Mouse (Mus musculus) hindbrain, postnatal 0 days (tissue): Measurements from ENCODE around the gene Irf7. TPM values are rescaled to one million over a fixed set of nuclear protein-coding genes. Genes with fewer than 3 reads are reported as not detected.
"Not testable (repeated sequence)": the region's sequence is repeated elsewhere in the genome, so short reads cannot be mapped to it uniquely, and the experiment has no call there.

Source experiments
- ATAC-seq: fragments of 200-750 bp; cut with Nextera tagmentation; 2 replicates; pipeline ENCODE4 v1.8.0; 2017; ENCODE audit warnings: mild to moderate bottlenecking, moderate TSS enrichment, moderate library complexity
- DNase-seq: peaks from one replicate; pipeline ENCODE4 v3.0.0-alpha.2; 2015; ENCODE audit warnings: low spot score
- H3K27ac ChIP-seq: fragments of 300-500 bp; sonication (generic); 2 replicates; pipeline ENCODE4 v1.5.1; 2014; ENCODE audit warnings: mild to moderate bottlenecking
- H3K27me3 ChIP-seq: fragments of 300-500 bp; sonication (generic); 2 replicates; pipeline ENCODE4 v1.6.1; 2014; ENCODE audit warnings: low read length, mixed read lengths; ENCODE audit not compliant: insufficient read depth
- H3K36me3 ChIP-seq: fragments of 300-500 bp; sonication (generic); 2 replicates; pipeline ENCODE4 v1.6.1; 2014; ENCODE audit warnings: low read length, mixed read lengths; ENCODE audit not compliant: insufficient read depth
- H3K4me1 ChIP-seq: fragments of 300-500 bp; sonication (generic); 2 replicates; pipeline ENCODE4 v1.6.1; 2014; ENCODE audit warnings: antibody characterized with exemption, low read length, mixed read lengths; ENCODE audit not compliant: insufficient read depth
- H3K4me2 ChIP-seq: fragments of 300-500 bp; sonication (generic); 2 replicates; pipeline ENCODE4 v1.6.1; 2014; ENCODE audit warnings: low read depth, mild to moderate bottlenecking, low read length, moderate library complexity, mixed read lengths
- H3K4me3 ChIP-seq: fragments of 300-500 bp; sonication (generic); 2 replicates; pipeline ENCODE4 v1.5.1; 2014; ENCODE audit warnings: low read length
- H3K9ac ChIP-seq: fragments of 300-500 bp; sonication (generic); replicated peaks from 2 replicates; pipeline ENCODE4 v1.6.1; 2014; ENCODE audit warnings: mild to moderate bottlenecking, low read length, moderate library complexity, mixed read lengths
- H3K9me3 ChIP-seq: fragments of 300-500 bp; sonication (generic); 2 replicates; pipeline ENCODE4 v1.6.1; 2016; ENCODE audit warnings: low read length, mixed read lengths
- CTCF ChIP-seq: IDR thresholded peaks from 2 replicates; pipeline ENCODE4 v1.5.1; 2016; ENCODE audit warnings: antibody characterized with exemption, control low read depth, low read depth
- WGBS: fragments of 180-500 bp; shearing (Covaris S2); extraction: QIAGEN DNeasy Blood & Tissue Kit; methylation state at CpG from one replicate; pipeline ENCODE4 v1.1.7; 2014; 5-methylcytosine and 5-hydroxymethylcytosine counted together
- polyA plus RNA-seq: library from polyadenylated mRNA; unstranded; fragments of >200 nt; fragmentation: Nextera tagmentation; extraction: Ambion mirVana; gene quantifications from 2 replicates; pipeline ENCODE4 v1.2.1, GENCODE M21; 2015
- total RNA-seq: library from RNA; depleted of rRNA; stranded (reverse); fragments of >200 nt; gene quantifications from 2 replicates; pipeline ENCODE4 v1.2.3, GENCODE M21; 2014

The Irf7 gene
- total and polyA plus RNA-seq, 2 experiments from 2014 or later: 3.3 to 3.9 TPM

- ATAC-seq (no peak), DNase-seq (no peak)
- Histone ChIP-seq H3K4me1 (no peaks in the 10 kb centered on the region), H3K27me3 (no peaks in the 10 kb centered on the region), H3K9me3 (no peaks in the 10 kb centered on the region), H3K27ac (no peak overlapping the region), H3K36me3 (peaks cover 48% of the 10 kb centered on the region), H3K4me2 (no peak overlapping the region), H3K4me3 (no peak overlapping the region), H3K9ac (no peak overlapping the region)
- 76% methylated on average over 11 of the region's 11 CpGs for WGBS
- TF ChIP-seq CTCF: no peak
These were observed 2.1 kb downstream of the Irf7 start for GRCm38 (mm10) chr7:141264041-141264700.

- H3K36me3 ChIP-seq: peaks cover 54% of the 10 kb centered on the region
- H3K4me3 ChIP-seq: no peak overlapping the region
- no peak overlapping the region for H3K9ac ChIP-seq
- H3K9me3 ChIP-seq: no peaks in the 10 kb centered on the region
- H3K27ac ChIP-seq: no peak overlapping the region
- ATAC-seq (no peak), DNase-seq (no peak)
- no peak for TF ChIP-seq CTCF
- WGBS: 91% methylated on average over 13 of the region's 13 CpGs
- no peaks in the 10 kb centered on the region for H3K27me3 ChIP-seq
- no peaks in the 10 kb centered on the region for H3K4me1 ChIP-seq
- no peak overlapping the region for H3K4me2 ChIP-seq
These were observed 2.6 kb downstream of the Irf7 start for GRCm38 (mm10) chr7:141263640-141264039.

GRCm38 (mm10) chr7:141261480-141261879 lies 4.8 kb downstream of the Irf7 start:
- DNase-seq (no peak), ATAC-seq (no peak)
- WGBS: 88% methylated on average over 3 of the region's 3 CpGs
- Histone ChIP-seq H3K4me1 (no peaks in the 10 kb centered on the region), H3K4me2 (no peak overlapping the region), H3K27ac (no peak overlapping the region), H3K36me3 (peaks cover 75% of the 10 kb centered on the region), H3K9ac (no peak overlapping the region), H3K9me3 (no peaks in the 10 kb centered on the region), H3K4me3 (no peak overlapping the region), H3K27me3 (no peaks in the 10 kb centered on the region)
- no peak for TF ChIP-seq CTCF

GRCm38 (mm10) chr7:141256159-141256558 lies 10.1 kb downstream of the Irf7 start:
- no peaks in the 10 kb centered on the region for H3K4me1 ChIP-seq
- peaks cover 73% of the 10 kb centered on the region for H3K36me3 ChIP-seq
- H3K9me3 ChIP-seq: no peaks in the 10 kb centered on the region
- H3K9ac ChIP-seq: no peak overlapping the region
- no peak overlapping the region for H3K4me2 ChIP-seq
- H3K27me3 ChIP-seq: no peaks in the 10 kb centered on the region
- H3K4me3 ChIP-seq: no peak overlapping the region
- WGBS: 92% methylated on average over 10 of the region's 10 CpGs
- DNase-seq (no peak), ATAC-seq (no peak)
- no peak overlapping the region for H3K27ac ChIP-seq
- no peak for TF ChIP-seq CTCF

- not testable (repeated sequence) for DNase-seq, H3K4me2 ChIP-seq, H3K9ac ChIP-seq, H3K27ac ChIP-seq, H3K4me1 ChIP-seq, H3K4me3 ChIP-seq, H3K9me3 ChIP-seq, ATAC-seq, H3K27me3 ChIP-seq
- H3K36me3 ChIP-seq: peaks cover 55% of the 10 kb centered on the region
- WGBS: 88% methylated on average over 4 of the region's 4 CpGs
These were observed 15.8 kb downstream of the Irf7 start for GRCm38 (mm10) chr7:141250486-141250885.

- H3K27ac ChIP-seq: no peak overlapping the region
- H3K4me2 ChIP-seq: no peak overlapping the region
- no peaks in the 10 kb centered on the region for H3K9me3 ChIP-seq
- no peaks in the 10 kb centered on the region for H3K27me3 ChIP-seq
- WGBS: 93% methylated on average over 10 of the region's 10 CpGs
- H3K4me3 ChIP-seq: no peak overlapping the region
- DNase-seq (no peak), ATAC-seq (no peak)
- peaks cover 33% of the 10 kb centered on the region for H3K36me3 ChIP-seq
- H3K9ac ChIP-seq: no peak overlapping the region
- no peak for TF ChIP-seq CTCF
- H3K4me1 ChIP-seq: peaks cover 9% of the 10 kb centered on the region
These were observed 34.7 kb downstream of the Irf7 start for GRCm38 (mm10) chr7:141231551-141231950.

GRCm38 (mm10) chr7:141231111-141231510 lies 35.2 kb downstream of the Irf7 start:
- no peak for TF ChIP-seq CTCF
- peaks cover 9% of the 10 kb centered on the region for H3K4me1 ChIP-seq
- no peak overlapping the region for H3K4me2 ChIP-seq
- H3K36me3 ChIP-seq: peaks cover 32% of the 10 kb centered on the region
- no peak for DNase-seq
- no peak overlapping the region for H3K4me3 ChIP-seq
- ATAC-seq: no peak
- no peaks in the 10 kb centered on the region for H3K9me3 ChIP-seq
- H3K9ac ChIP-seq: no peak overlapping the region
- WGBS: 79% methylated on average over 3 of the region's 3 CpGs
- no peak overlapping the region for H3K27ac ChIP-seq
- no peaks in the 10 kb centered on the region for H3K27me3 ChIP-seq
